Mouse (Mus musculus) stomach, postnatal 0 days (tissue): ENCODE data around the gene Armc6.

Experiments used
- CTCF ChIP-seq: IDR thresholded peaks from 2 replicates; pipeline ENCODE4 v1.5.1; 2016; ENCODE audit warnings: antibody characterized with exemption, low read depth, mild to moderate bottlenecking, moderate library complexity
- EP300 ChIP-seq: optimal IDR thresholded peaks from 2 replicates; pipeline ENCODE3; 2016; ENCODE audit warnings: antibody characterized with exemption

- no peak for TF ChIP-seq CTCF
- TF ChIP-seq EP300 = no peak
These were observed 41.0 kb downstream of the Armc6 start for GRCm38 (mm10) chr8:70193238-70193637.
